Comparison of ENCODE assay signal across 30 mouse cellular contexts in genomic region chr9:99873721-99874120, GRCm38 (mm10). TPM values are rescaled to one million over a fixed set of nuclear protein-coding genes. Genes with fewer than 3 reads are reported as not detected.
DNase-seq lines count a peak whose midpoint lies in the region; ATAC-seq lines count a peak whose summit lies in the region.
"Had no signal": no experiment of that assay in that cellular context is flagged by ENCODE, and none has a peak within 500 bp of the region (broad histone marks: within the 10 kb centered on the region; RNA-seq: fewer than 3 reads in every experiment).

No protein-coding gene starts in this region.

- 6% methylated on average over 2 of the region's 2 CpGs for WGBS in forebrain, embryonic 10.5 days
- WGBS in forebrain, embryonic 12.5 days, result 0% methylated on average over 2 of the region's 2 CpGs
- 3% methylated on average over 2 of the region's 2 CpGs for WGBS in midbrain, embryonic 13.5 days
- 12% methylated on average over 2 of the region's 2 CpGs for WGBS in heart, embryonic 10.5 days

- no peak overlapping the region for H3K4me2 ChIP-seq in forebrain, embryonic 12.5 days
- H3K4me2 ChIP-seq in midbrain, embryonic 13.5 days (replicated peaks), result peak overlapping the region; percentile 54
- H3K4me2 ChIP-seq: embryonic facial prominence, embryonic 12.5 days; heart, embryonic 12.5 days; kidney, embryonic 15.5 days; limb, embryonic 13.5 days had no signal

- no peak overlapping the region for H3K9ac ChIP-seq in forebrain, embryonic 12.5 days
- H3K9ac ChIP-seq in midbrain, embryonic 13.5 days (replicated peaks), result peak overlapping the region; percentile 71
- H3K9ac ChIP-seq: embryonic facial prominence, embryonic 12.5 days; heart, embryonic 12.5 days; kidney, embryonic 15.5 days; limb, embryonic 13.5 days; liver, embryonic 14.5 days had no signal

- H3K4me1 ChIP-seq in forebrain, embryonic 10.5 days, result peaks cover 74% of the 10 kb centered on the region
- peaks cover 67% of the 10 kb centered on the region for H3K4me1 ChIP-seq in forebrain, embryonic 12.5 days
- peaks cover 60% of the 10 kb centered on the region for H3K4me1 ChIP-seq in midbrain, embryonic 13.5 days (replicated peaks)
- H3K4me1 ChIP-seq in heart, embryonic 10.5 days, result peaks cover 41% of the 10 kb centered on the region

- H3K27me3 ChIP-seq in forebrain, embryonic 10.5 days (ENCODE audit: poor library complexity, severe bottlenecking), result peaks cover 100% of the 10 kb centered on the region
- peaks cover 100% of the 10 kb centered on the region for H3K27me3 ChIP-seq in forebrain, embryonic 12.5 days
- peaks cover 99% of the 10 kb centered on the region for H3K27me3 ChIP-seq in midbrain, embryonic 13.5 days
- peaks cover 100% of the 10 kb centered on the region for H3K27me3 ChIP-seq in heart, embryonic 10.5 days (ENCODE audit: insufficient read depth, poor library complexity, severe bottlenecking)

- no peak for ATAC-seq in forebrain, embryonic 12.5 days (ENCODE audit: low FRiP score)
- ATAC-seq in midbrain, embryonic 13.5 days, result no peak
- ATAC-seq: activated CD4-positive, CD25-positive, alpha-beta regulatory T cell, adult 4 months; forebrain, embryonic 16.5 days; intestine, postnatal 0 days had no signal

- no peaks in the 10 kb centered on the region for H3K36me3 ChIP-seq in forebrain, embryonic 10.5 days (replicated peaks)
- H3K36me3 ChIP-seq in forebrain, embryonic 12.5 days (replicated peaks), result no peaks in the 10 kb centered on the region
- H3K36me3 ChIP-seq in midbrain, embryonic 13.5 days, result no peaks in the 10 kb centered on the region
- no peaks in the 10 kb centered on the region for H3K36me3 ChIP-seq in heart, embryonic 10.5 days
- H3K36me3 ChIP-seq: embryonic facial prominence, embryonic 12.5 days; G1E; heart, embryonic 12.5 days; kidney, embryonic 15.5 days; limb, embryonic 13.5 days had no signal

- H3K4me3 ChIP-seq in forebrain, embryonic 10.5 days, result no peak overlapping the region
- no peak overlapping the region for H3K4me3 ChIP-seq in forebrain, embryonic 12.5 days (replicated peaks)
- H3K4me3 ChIP-seq in midbrain, embryonic 13.5 days (replicated peaks), result peak overlapping the region; percentile 46
- no peak overlapping the region for H3K4me3 ChIP-seq in heart, embryonic 10.5 days
- H3K4me3 ChIP-seq: embryonic facial prominence, embryonic 12.5 days; erythroblast, embryonic 14.5 days; heart, embryonic 12.5 days; kidney, embryonic 15.5 days; limb, embryonic 13.5 days had no signal

- no peak overlapping the region for H3K27ac ChIP-seq in forebrain, embryonic 10.5 days
- no peak overlapping the region for H3K27ac ChIP-seq in forebrain, embryonic 12.5 days
- H3K27ac ChIP-seq in midbrain, embryonic 13.5 days, result peak overlapping the region; percentile 83
- no peak overlapping the region for H3K27ac ChIP-seq in heart, embryonic 10.5 days
- H3K27ac ChIP-seq: embryonic facial prominence, embryonic 12.5 days; kidney, embryonic 15.5 days; limb, embryonic 13.5 days; liver, embryonic 14.5 days; macrophage had no signal

- peak; percentile 33 for DNase-seq in forebrain, embryonic 10.5 days (ENCODE audit: extremely low spot score, low spot score)
- DNase-seq in retina, embryonic 14.5 days (ENCODE audit: low spot score), result peak; percentile 24
- no peak for DNase-seq in retina, postnatal 1 day
- DNase-seq in adrenal gland, postnatal 36 days, result no peak
- DNase-seq in heart, embryonic 10.5 days (ENCODE audit: low spot score), result no peak
- DNase-seq in right cerebral cortex, postnatal 10 days (ENCODE audit: low spot score in 2 of 2), result no peak
- DNase-seq: adrenal gland, postnatal 25 days; cerebellum, adult 18-20 months; cerebellum, postnatal 25 days had no signal

- H3K9me3 ChIP-seq in forebrain, embryonic 10.5 days, result no peaks in the 10 kb centered on the region
- H3K9me3 ChIP-seq in forebrain, embryonic 12.5 days, result no peaks in the 10 kb centered on the region
- H3K9me3 ChIP-seq in midbrain, embryonic 13.5 days, result no peaks in the 10 kb centered on the region
- H3K9me3 ChIP-seq in heart, embryonic 10.5 days, result no peaks in the 10 kb centered on the region
- H3K9me3 ChIP-seq: embryonic facial prominence, embryonic 12.5 days; heart, embryonic 12.5 days; kidney, embryonic 15.5 days; limb, embryonic 13.5 days had no signal

RNA-seq across cellular contexts. Expression of gene Sox14, which starts 2.2 kb away (rescaled TPM):
- polyA plus RNA-seq in forebrain, embryonic 10.5 days (2016; fragmentation: Nextera tagmentation; extraction: Ambion mirVana), result 1.4 and 2.1 TPM in 2 replicates
- 4.7 and 6.6 TPM in 2 replicates for polyA plus RNA-seq in forebrain, embryonic 12.5 days (2016; fragmentation: Nextera tagmentation; extraction: Ambion mirVana)
- polyA plus RNA-seq in midbrain, embryonic 13.5 days (2015; fragmentation: Nextera tagmentation; extraction: Ambion mirVana), result 80.3 and 112 TPM in 2 replicates
- total RNA-seq in adrenal gland, postnatal 36 days (2021), result not detected
- polyA plus RNA-seq in heart, embryonic 10.5 days (2016; fragmentation: Nextera tagmentation; extraction: Ambion mirVana), result 0.18 TPM in 1 of 2 replicates, not detected in the other
- total RNA-seq: adrenal gland, postnatal 25 days; gastrocnemius, adult 18-20 months; gastrocnemius, postnatal 4 days; heart, postnatal 25 days had no signal
- polyA plus RNA-seq: activated CD4-positive, CD25-positive, alpha-beta regulatory T cell, adult 4 months; erythroblast, embryonic 14.5 days; G1E; intestine, postnatal 0 days; kidney, embryonic 15.5 days; large intestine, adult 2 months; liver, embryonic 14.5 days; lung, embryonic 16.5 days; macrophage; stomach, embryonic 16.5 days; thymus, postnatal 0 days; urinary bladder, adult 2 months had no signal

Comparison
In these comparisons a context has a peak if more than half of its experiments do, and no peak if none do; other contexts are left out.
1. DNase-seq: peak in forebrain, embryonic 10.5 days (single experiment) and retina, embryonic 14.5 days (single experiment); none in retina, postnatal 1 day (single experiment), adrenal gland, postnatal 36 days (0 of 2), heart, embryonic 10.5 days (single experiment) and right cerebral cortex, postnatal 10 days (0 of 2).
2. RNA of gene Sox14, which starts 2.2 kb away (polyA plus RNA-seq): 80.3 to 112 TPM in midbrain, embryonic 13.5 days; 4.7 to 6.6 TPM in forebrain, embryonic 12.5 days, 1.4 to 2.1 TPM in forebrain, embryonic 10.5 days and 0.18 TPM in heart, embryonic 10.5 days; every median in the first group is over 10 times any median in the second.